Mouse (Mus musculus) spleen, postnatal 10 days (tissue): ENCODE results near the gene Bud23.
"Not testable (repeated sequence)": the region's sequence is repeated elsewhere in the genome, so short reads cannot be mapped to it uniquely, and the experiment has no call there.

Experiments
- DNase-seq, 2 experiments: peaks; one replicate each; pipeline ENCODE4 v3.0.0; 2021 to 2022; ENCODE audit warnings: low spot score in 2 of 2

Gene Bud23

DNA sequence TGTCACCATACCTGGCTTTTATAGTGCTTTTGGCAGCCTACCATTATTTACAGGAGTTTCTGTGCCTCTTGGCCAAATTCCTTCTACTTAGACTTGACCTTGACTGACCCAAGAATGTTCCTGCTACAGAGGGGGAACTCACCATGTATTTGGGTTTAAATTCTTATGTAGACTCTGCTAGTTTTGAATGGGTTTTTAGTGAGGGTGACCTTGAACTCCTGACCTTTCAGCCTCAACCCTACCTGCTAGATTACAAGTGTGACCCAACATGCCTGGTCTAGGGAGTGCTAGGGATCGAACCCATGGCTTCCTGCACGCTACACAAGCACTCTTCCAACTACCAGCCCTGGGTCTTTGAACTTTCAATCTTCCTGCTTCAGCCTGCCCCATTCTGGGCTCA, 7.3 kb upstream of the Bud23 start:
- no peak for DNase-seq

DNA sequence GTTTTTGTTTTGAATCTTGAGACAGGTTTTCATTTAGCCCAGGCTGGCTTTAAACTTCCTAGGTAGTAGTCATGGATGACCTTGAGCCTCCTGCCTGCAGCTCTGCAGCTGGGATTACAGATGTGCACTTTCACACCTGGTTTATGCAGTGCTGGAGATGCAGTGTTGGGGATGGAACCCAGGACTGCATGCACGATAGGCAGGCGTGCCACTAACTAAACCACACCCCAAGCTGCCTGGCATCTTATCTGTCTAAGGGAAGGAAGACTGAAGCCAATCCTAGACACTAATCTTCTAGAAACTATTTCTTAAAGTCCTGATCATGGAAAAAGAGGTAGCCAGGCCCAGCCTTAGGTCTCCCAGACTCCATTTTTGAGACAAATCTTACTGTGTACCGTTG, 5.7 kb upstream of the Bud23 start:
- DNase-seq: no peak

DNA sequence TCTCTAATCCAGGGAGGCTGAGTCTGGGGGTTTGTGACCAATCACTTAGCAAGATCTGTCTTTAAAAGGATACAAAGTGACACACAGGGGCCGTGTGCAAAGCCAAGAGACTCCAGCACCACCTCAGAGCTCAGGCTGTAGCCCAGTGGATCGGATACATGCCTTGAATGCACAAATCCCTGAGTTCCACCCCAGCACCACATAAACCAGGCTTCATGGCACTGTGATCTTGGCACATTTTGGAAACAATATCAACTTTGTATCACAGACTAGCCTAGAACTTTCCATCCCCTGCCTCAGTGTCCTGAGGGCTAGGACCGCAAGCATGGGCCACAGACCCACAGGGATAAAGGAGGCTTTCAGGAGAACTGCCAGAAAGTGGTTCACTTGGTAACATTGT, 1.2 kb upstream of the Bud23 start:
- no peak for DNase-seq

DNA sequence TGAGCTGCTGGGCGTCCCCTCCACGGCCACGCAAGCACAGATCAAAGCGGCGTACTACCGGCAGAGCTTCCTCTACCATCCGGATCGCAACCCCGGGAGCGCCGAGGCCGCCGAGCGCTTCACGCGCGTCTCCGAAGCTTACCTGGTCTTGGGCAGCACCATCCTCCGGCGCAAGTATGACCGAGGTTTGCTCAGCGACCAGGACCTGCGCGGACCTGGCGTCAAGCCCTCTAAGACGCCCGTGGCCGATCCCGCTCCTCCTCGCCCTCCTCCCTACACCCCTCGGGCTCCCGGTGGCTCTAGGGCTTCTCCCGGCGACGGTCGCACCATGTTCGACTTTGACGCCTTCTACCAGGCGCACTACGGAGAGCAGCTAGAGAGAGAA, 385 bp downstream of the Bud23 start:
- DNase-seq: no peak

DNA sequence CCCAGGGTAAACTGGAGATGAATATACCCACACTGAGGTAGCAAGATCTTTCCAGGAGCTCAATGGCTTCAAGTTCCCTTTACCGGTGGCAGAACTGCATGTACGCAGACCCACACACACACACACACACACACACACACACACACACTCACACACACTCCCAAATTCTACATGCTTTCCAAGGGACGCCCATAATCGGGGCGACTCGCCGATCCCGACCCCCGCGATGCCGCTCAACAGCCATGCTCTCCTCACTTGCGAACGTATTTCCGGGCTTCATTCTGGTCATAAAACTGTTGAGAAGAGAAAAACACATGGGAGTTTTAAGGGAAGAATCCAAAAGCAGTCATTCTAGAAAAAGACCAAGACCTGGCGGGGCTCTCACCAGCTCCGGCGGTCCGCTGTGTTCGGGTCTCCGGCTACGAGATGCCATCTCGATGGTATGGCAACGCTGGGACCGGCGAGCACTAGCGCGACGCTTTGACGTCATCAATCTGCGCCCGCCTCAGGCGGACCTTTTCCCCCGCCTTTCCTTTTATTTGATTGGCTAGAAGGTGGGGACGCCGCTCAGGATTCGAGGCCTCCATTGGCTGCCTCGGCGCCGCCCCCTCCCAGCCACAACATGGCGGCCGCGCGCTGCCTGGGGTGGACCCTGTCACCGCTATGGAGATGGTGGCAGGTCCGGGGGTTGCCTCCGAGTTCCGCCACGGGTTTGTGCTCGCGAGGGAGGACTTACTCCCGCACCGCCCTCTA, 954 bp downstream of the Bud23 start, which contains the start of gene Dnajc30:
Gene Dnajc30, plus strand, starts transcription at position 574 of the 753 bp plus-strand sequence.
- peak; percentile 93 to 98 for DNase-seq

DNA sequence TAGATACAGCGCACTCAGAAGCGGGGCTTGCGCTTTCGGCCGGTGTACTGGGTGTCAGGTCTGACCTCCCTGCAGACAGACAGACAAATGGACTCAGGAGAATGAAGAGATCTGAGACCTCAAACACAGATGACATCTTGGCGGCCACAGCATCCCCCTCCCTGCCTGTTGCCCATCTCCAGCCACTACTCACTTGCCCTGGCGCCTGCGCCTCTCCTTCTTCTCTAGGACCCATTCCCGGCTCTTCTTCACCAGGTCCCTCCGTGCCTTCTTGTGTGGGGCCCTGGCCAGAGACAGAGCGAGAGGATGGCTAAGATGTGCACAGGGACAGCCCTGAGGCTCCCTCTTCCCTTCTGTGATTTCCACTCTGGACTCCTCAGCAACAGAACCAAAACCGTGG, 11.4 kb downstream of the Bud23 start:
- no peak for DNase-seq

DNA sequence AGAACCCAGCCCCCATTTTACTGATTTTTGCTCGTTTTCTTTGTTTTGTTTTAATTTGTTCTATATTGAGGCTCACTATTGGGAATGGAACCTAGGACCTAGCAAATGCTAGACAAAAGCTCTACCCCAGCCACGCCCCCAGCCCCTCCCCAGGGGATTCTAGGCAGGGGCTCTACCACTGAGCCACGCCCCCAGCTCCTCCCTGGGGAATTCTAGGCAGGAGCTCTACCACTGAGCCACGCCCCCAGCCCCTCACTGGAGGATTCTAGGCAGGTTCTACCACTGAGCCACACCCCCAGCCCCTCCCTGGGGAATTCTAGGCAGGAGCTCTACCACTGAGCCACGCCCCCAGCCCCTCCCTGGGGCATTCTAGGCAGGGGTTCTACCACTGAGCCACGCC, 15.5 kb downstream of the Bud23 start:
- not testable (repeated sequence) for DNase-seq

DNA sequence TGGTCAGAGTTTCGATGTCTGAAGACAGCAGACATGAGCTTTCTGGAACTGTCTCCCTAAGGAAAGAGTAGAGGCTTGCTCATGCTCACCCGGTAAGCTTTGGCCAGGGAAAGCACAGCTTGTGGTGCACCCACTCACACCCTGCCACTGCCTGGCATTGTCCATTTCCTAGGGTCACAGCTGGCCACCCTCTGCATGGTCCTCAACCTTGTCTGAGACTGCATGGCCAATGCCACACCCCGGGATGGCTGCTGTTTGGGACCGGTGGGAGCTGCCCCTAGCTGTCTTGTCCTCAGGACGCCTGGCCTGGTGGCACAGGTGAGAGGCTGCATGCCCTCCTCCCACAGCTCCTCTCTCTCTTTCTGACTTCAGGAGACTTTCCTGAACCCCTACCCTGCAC, 16.2 kb downstream of the Bud23 start:
- DNase-seq: no peak

DNA sequence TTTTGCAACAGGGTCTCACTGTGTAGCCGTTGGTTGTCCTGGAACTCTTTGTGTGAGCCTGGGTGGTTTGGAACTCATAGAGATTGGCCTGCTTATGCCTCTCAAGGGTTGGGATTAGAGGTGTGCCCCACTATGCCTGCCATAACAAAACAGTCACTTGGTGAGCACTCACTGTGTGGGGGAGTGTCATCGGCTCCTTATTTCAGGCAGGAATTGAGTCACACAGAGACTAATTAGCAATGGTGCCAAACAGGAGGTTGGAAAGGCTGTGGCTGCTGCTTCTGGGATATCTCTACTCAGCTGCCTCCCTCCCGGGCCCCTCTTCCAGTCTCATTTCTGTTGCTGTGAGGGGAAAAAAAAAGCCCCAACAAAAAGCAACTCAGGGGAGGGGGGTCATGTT, 20.2 kb downstream of the Bud23 start:
- no peak for DNase-seq

DNA sequence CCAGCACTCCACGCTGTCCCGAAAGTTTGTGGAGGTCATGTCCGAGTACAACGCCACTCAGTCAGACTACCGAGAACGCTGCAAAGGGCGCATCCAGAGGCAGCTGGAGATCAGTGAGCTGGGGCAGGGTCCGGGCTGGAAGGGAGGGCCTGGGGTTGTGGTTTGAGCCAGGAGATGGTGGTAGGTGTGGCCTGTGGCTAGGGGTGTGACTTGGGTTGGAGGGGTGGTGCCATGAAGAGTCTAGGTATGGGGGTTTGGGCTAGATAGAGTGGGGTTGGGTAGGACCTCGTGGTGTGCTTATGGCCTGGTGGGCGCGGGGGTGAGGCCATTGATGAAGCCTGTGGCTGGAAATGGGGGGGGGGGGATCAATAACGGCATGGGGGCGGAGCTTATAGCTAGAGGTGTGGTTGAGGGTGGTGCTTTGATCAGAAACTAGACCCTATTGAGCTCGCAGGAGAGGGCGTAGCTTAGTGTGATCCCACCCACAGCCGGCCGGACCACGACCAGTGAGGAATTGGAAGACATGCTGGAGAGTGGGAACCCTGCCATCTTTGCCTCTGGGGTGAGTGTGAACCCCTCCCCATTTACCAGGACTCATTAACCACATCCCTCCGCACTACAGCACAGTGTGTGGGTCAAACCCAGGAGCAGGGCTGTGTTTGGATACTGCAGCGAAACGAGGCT, 22.5 kb downstream of the Bud23 start:
- no peak for DNase-seq

DNA sequence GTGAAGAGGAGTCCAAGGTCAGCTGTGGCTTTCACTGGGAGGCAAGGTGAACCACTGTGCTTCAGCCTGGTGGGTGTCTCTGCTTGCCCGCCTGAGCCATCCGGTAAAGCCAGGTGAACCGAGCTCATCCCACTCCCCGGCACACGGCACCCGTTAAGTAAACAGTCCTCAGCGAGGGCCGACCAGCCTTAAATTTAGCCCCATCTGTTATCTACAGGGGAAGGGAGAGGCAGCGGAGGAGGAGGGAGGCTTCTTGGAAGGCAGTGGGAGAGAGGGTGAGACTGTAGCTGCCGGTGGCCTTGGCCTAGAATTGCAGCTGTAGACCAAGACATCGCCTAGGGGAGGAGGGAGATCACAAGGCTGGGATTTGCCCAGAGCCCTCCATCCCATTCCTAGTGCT, 24.0 kb downstream of the Bud23 start:
- no peak for DNase-seq

DNA sequence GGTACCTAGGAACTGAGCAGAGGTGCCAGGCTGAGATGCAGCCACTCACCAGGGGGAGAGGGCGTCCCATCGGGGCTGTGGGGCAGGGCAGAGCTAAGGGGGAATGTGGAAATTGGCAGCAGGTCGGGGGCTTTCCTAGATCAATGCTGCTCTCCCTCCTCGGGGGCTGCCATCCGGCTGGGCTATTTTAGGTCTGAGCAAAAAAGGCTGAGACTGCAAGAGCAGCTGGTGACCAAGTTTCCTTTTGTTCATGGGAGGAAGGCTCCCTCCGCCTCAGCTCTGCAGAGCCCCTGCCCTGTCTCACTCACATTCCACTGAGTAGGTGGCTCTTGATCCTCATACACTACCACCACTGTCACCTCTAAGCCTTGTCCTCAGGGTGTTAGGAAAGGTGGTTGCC, 24.7 kb downstream of the Bud23 start:
- no peak for DNase-seq

DNA sequence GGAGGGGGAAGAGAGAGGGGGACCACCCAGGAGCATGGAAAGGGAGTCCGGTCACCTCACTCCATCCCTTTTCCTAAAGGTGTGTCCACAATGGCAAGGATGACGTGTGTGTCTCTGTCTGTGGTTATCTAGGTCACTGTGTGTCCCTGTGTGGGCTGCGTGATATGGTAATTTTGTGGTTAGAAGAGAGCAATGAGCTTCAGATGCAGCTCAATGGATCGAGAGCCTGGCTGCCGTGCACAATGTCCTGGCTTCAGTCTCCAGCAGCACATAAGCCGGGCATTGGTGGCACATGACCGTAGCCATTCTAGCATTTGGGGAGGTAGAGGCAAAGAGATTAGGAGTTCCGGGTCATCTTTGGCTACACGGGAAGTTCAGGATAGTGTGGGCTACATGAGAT, 25.2 kb downstream of the Bud23 start:
- DNase-seq: no peak

DNA sequence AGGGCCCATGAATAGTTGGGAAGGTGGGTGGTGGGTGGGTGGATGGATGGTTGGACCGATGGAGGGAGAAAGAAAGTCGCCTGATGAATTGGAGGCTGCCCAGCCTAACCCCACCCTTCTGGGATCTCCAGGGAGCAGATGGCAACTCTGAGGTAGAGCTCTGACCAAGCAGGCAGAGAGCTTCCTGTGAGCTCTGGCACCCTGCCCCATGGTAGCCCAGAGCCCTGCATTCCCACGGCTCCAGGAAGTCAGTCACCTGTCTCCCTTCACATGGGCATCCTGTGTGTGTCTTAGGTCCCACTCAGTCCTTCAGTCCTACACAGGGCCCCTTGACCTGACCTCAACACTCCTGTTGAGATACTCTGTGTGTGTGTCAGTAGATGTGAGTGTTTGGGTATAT, 26.8 kb downstream of the Bud23 start:
- no peak for DNase-seq

DNA sequence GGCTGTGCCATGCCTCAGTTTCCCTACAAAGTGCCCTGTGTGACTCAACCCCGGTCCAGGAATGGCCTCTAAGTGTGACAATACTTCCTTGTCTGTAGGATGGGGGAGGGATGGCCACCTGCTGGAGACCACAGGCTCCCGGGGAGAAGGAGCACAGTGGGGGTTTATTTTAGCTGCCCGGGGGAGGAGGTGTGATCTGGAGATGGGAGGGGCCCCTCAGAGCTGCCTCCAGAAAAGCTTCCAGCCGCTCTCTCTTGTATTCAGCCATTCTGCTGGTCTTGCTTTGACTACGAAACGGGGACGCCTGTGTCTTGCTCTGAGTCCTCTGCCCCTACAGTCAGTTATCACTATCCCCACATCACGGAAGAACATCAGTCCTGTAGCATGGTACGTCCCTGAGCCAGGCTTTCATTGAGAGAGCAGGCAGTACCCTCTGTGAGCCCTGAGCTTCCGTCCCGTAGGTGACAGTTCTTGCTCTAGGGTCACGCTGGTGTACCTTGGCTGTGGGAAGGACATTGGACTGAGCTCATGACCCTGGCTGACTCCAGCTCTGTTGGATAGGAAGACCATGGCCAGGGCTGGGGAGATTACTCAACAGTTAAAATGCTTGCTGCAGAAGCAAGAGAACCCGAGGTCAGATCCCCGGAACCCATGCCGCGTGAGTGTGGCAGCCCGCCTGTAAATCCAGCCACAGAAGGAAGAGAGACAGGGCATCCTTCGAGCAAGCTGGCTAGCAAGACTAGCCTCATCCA, 29.0 kb downstream of the Bud23 start:
- no peak for DNase-seq

DNA sequence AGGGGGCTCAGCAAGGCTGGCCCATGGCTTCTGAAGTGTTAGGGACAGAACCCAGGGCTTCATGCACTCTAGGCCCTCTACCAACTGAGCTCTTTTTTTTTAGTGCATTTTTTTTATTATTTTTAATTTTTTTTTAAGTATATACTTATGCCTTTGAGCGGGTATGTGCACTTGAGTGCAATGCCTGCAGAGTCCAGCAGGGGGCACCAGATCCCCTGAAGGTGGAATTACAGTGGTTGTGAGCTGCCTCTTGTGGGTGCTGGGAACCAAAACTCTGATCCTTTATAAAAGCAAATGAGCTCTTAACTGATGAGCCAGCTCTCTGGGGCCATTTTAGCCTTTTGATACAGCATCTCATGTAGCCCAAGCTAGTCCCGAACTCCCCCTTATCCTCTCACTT, 30.2 kb downstream of the Bud23 start:
- no peak for DNase-seq

DNA sequence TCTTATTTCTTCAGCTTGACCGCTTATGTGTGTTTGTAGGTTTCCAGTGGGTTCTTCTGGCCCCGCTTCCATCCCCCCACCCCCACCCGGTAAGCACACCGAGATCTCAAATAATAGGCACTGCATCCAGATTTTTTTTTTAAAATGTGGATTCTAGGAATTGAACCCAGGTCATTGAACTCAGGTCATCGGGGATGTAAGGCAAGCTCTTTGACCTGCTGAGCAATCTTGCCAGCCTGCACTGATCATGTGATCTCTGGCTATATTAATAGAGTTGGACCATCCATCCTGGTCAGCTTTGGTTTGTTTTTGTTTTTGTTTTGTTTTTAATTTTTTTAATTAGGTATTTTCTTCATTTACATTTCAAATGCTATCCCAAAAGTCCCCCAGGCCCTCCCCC, 32.2 kb downstream of the Bud23 start:
- DNase-seq: no peak

DNA sequence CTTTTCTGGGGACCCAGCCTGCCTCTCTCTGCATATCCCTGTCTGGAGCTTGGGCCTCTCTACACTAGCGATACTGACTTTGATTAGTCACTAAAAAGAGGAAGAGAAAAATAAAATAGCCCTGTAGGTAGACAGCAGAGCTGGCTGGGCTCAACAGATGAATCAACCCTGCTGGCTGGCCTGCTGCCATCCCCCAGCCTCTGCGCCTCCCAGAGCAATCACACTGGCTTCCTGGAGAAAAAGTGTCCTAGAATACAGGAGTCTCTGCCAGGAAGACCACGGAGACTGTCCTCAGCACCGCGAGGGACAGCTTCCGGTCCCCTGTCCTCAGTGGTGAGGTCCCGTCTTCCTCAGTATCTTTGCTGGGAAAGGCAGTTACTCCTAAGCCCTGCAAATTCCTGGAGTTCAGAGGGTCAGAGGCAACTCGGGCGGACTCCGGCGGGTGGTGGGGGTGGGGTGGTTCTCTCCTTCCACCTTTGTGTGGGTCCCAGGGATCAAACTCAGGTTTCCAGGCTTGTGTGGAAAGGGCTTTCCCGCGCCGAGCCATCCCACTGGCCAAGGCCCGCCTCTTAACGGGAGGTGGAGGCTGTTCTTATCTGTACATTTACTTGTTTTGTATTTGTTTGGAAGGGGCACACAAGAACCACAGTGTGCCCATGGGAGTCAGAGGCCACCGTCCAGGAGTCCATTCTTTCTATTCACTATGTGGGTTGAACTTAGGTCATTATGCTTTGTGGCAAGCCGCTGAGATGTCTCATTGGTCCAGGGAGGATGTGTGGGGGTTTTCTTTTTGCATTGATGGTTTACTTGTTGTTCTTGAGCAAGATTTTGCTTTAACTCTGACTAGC, 35.5 kb downstream of the Bud23 start:
- DNase-seq: no peak

DNA sequence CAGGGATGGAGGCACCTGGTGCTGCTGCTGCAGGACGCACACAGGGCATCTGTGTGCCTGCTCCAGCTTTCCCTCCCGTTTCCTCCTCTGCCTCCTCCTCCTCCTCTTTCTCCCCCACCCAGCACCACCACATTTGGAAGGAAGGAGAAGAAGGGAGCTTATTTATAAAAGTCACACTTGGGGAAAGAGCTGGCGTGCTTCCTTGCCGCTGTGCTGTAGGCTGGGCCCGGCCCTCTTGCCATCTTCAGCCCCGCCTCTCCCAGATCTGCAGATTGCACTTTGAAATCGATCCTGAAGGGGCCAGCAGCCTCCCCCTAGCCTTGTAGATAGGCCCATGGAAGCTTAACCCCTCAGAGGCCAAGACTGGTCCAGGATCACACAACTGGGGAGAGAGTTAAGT, 38.9 kb downstream of the Bud23 start:
- DNase-seq: no peak

DNA sequence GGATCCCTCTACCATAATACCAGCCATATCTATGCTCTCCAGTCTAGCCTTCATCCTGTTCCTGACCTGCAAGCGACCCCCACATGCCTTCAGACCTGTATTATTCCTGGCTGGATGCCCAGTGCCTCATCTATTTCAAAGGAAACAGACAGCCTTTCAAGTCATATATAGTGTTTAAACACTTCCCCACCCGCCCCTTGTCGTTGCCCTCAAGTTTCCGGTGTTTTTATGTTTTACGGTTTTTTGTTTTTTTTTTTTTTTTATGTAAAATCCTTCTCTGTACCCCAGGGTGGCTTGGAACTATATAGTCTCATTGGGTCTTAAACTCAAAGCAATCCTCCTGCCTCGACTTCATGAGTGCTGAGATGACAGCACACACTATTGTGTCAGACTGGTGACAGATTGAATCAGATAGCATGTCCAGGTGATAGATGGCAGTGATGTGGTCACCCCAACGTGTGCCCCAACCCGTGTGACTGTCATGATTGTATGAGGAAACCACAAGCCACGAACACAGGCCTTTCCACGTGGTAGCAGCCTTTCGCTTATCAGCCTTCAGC, 40.0 kb downstream of the Bud23 start:
- DNase-seq: no peak

DNA sequence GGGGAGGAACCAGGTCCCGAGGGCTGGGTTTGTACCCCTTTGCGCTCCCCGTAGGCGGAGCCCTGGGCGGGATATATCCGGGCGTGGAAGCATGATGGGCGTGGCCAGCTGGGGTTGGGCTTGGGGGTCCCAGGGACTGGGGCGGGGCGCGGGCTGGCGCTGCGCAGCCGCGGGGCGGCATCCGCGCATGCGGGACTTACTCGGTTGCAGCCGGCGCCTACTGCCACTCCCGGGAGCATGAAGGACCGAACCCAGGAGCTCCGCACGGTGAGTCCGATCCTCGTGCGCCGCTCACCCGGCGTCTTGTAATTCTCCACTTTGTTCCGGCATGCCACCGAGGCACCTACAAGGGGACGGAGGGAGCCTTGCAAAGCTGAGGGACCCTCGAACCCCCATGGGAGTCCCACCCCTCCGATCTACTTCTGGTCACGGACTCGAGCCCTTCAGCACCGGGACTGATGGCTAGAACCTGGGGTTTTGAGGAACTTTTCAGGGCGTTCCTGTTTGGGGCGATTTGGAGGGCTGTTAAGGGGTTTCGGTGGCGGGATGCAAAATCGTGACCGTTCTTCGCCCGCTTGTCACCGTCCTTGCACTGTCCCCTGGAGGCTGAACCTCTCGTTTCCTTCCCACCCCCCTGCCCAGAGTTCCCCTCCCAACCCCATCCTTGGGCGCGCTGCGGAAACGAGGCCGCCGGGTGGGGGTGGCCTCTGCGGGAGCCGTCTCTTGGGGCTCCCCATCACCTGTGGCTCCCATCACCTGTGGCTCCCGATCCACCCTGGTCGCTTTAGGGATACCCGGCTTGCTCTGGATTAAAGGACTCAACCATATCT, 41.2 kb downstream of the Bud23 start, which contains the start of gene Stx1a:
Gene Stx1a, plus strand, starts transcription at position 139 of the 830 bp plus-strand sequence.
- peak; percentile 28 to 73 for DNase-seq
